Mouse (Mus musculus): Measurements from ENCODE around the gene Mrps26. TPM values are rescaled to one million over a fixed set of nuclear protein-coding genes. Genes with fewer than 3 reads are reported as not detected.
"Not testable (repeated sequence)": the region's sequence is repeated elsewhere in the genome, so short reads cannot be mapped to it uniquely, and the experiment has no call there.

Gene Mrps26
- total RNA-seq (2021) = 10 to 100 TPM; 72.2 to 73.0 TPM
- long read RNA-seq, experiment 1, full-length matches to known transcripts = 88 of 111 reads
- long read RNA-seq, experiment 1, partial matches to known transcripts = 3 of 111 reads
- long read RNA-seq, experiment 1, other reads (novel, unspliced or antisense) = 20 of 111 reads
- long read RNA-seq, experiment 2, full-length matches to known transcripts = 102 of 138 reads
- long read RNA-seq, experiment 2, partial matches to known transcripts = 1 of 138 reads
- long read RNA-seq, experiment 2, other reads (novel, unspliced or antisense) = 35 of 138 reads

DNA sequence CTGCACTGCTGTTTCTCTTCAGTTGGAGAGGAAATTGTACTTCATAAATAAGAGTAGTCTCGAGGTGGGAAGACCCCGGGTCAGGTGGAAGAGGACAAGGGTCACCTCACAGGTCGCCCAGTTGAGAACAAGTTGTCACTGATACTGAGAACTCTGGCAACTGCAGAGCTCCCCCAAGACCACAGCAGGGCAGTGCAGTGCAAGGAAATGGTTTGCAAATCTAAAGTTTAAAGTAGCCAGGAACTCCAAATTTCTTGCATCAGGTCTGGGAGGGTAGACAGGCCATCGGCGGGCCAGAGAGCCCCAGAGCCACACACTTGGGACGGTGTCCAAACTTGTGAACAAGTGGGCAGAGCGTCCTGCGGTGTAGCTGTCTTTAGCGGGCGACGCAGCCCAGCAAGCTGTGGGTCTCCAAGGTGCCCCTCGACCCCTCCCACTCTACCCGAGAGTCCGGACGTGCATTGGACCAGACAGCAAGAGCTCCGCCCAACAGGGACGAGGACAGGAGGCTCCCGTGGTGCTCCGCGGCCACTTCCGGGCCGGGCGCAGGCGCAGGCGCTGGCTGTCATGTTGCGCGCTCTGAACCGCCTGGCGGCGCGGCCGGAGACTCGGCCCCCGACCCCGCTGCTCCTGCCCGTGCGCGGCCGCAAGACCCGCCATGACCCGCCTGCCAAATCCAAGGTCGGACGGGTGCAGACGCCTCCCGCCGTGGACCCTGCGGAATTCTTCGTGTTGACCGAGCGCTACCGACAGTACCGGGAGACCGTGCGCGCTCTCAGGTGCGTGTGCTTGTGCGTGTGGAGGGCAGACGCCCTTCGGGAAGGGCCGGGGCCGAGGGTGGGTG is at the start of gene Mrps26:
Gene Mrps26, plus strand, starts transcription at position 531 of the 844 bp plus-strand sequence.
- DNase-seq (ENCODE audit: low spot score in 2 of 2) = peak; percentile 76 to 85

DNA sequence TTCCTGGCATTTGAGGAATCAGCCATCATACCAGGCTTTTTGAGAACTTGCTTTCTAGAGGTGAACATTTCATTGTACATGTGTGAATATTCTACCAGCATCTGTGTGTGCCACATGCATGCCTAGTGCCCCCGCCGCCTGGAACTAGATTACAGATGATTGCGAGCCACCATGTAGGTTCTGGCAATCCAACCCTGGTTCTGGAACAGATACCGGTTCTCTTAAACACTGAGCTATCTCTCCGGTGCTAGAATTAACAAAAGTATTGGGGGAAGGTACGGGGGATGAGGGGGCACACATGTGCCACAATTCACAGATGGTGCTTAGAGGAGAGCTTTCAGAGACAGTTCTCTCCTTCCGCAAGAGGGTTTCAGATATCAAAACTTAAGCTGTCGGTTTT is 49.6 kb upstream of the Mrps26 start:
- DNase-seq (ENCODE audit: low spot score in 2 of 2) = no peak

DNA sequence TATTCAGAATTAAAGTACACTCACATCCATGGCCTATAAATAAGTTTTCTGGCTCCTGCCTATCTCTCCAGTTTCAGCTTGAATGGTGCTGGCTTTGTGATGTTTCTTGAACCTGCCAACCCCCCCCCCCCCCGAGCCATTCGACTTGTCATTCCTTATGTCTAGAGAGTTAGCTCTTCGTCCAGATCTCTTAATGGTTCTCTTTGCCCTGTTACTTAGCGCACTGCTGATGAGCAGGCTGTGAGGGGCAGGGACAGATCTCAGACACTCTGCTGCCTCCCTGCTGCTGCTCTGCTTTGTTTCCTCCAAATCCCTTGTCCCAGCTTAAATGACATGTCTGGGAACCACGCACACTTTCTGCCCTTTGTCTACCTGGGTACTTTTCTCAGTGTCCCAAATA is 47.8 kb upstream of the Mrps26 start:
- DNase-seq (ENCODE audit: low spot score in 2 of 2) = no peak

DNA sequence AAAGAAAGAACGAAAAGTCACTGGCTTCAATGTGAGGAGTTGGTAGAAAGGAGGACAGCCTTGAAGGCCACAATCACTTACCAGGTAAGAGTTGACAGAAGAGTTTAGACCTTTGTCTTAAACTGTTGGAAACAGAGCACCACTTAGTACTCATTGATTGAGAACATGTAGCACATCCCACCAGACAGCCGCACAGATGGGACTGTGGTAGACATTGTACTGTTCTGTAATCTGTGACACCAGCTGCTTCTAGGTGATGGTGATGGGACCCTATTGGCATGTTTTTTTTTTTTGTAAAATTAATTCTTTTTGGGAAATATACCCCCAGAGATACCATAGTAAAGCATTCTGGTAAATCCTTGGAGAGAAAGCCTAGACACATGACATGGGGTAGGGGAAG is 41.6 kb upstream of the Mrps26 start:
- DNase-seq (ENCODE audit: low spot score in 2 of 2) = no peak

DNA sequence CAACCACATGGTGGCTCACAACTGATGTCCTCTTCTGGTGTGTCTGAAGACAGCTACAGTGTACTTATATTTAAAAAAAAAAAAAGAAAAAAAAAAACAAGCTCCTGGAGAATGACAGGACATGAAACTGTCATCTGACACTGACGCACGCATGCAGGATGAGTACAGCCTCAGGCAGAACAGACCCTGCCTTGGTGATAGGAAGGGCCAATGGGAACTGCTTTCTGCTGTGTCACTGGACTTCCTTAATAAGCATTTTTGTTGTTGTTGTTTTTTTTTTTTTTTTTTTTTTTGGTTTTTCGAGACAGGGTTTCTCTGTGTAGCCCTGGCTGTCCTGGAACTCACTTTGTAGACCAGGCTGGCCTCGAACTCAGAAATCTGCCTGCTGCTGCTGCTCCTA is 38.1 kb upstream of the Mrps26 start:
- not testable (repeated sequence) for DNase-seq (ENCODE audit: low spot score in 2 of 2)

DNA sequence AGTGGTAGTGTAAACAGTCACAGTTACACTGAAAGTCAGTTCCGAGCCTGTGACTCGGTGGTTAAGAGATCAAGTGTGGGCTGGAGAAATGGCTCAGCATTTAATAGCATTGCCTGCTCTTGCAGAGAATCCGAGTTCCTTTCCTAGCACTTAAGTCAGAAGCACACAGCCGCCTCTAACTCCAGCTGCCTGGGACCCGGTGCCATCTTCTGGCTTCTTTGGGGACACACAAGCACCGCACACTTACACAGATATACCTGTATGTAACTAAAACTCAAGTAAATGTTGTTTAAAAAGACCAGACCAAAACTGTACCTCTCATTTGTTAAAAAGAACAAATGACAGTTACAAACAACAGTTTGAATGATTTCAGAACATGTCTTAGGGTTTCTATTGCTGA is 35.1 kb upstream of the Mrps26 start:
- no peak for DNase-seq (ENCODE audit: low spot score in 2 of 2)

DNA sequence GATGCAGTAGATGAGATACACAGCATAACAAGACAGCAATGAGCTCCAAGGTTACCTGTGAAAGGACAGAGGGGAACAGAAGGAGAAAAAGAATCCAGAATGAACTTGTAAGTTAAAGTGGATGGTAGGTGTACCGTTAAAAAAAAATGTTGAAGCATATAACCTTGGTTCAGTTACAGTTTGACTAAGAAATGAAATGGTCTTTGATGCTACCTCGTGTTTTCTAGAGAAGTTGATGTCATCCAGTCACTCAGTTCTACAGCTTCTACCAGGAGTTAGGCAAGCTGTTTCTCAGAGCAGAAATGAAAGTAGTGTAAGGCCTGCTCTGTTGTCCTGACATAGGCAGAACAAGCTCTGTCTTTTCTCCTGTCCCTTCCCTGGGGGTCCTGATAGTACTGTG is 34.3 kb upstream of the Mrps26 start:
- DNase-seq (ENCODE audit: low spot score in 2 of 2) = no peak

DNA sequence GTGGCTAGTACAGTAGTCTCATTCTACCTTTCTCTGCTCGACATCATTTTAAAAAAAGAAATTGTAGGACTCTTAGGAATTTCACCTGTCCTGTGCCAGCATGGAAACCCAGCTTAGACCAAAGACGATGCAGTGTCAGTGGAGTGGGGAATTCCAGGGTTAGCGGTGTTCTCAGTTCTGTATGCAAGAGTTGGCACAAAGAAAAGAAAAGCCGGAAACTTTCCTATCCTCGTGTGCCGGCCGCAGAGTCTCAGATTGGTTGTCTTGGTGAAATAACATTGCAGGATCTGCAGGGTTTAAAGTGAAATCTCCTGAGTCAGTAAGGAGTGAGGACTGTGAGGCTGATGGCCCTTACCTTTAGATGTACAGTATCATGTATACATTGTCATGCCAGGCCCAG is 33.6 kb upstream of the Mrps26 start:
- no peak for DNase-seq (ENCODE audit: low spot score in 2 of 2)

DNA sequence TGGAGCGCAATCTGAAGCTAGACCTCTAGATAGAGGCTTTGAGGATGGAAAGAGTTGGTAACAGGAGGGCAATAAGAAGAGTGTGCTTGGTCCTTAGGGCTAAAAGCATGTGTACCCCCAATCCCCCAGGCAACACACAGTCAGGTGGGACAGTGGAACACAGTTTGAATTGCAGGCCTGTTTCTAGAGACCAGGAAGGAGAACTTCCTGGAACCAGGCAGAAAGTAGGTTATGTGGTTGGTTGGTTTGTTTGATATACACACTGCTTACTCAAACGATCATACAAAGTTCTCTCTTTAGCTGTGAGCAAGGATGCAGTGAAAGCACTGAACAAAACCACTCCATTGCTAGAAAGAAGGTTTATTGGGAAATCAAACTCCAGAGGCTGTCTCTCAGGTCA is 31.3 kb upstream of the Mrps26 start:
- no peak for DNase-seq (ENCODE audit: low spot score in 2 of 2)

DNA sequence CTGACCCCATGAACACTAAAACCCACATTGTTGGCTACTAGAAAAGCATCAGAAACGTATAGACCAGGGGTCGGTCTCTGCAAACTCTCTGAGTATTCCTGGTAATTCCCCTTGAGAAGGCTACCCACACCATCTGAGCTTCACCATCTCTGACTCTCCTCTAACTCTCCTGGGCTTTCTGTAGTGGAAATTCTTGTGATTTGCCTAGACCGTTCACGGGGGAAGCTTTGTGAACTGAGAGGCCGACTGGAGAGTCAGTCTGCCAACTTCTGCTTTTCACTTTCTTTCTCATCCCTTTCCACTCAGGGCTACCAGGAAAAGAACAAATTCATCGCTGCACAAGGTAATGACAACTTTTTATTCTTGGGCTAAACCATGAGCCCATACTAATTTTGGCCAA is 28.5 kb upstream of the Mrps26 start:
- DNase-seq (ENCODE audit: low spot score in 2 of 2) = no peak

DNA sequence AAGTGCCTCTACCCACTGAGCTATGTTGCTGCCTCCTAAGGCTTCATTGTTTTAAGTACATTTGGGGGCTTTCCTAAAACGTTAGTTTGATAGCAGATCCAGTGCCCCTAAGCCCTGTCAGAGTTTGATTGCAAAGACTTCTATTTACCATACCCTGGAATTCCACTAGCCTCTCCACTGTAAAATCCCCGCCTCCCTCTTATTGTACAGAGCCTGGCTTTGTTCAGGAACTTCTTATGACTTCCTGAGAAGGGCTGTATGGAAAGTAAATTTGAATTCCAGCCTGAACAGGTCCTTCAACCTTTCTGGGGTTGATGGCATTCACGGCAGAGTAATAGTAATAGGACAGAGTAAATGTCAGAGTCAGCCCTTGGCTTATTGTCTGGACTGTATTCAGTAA is 26.7 kb upstream of the Mrps26 start:
- DNase-seq (ENCODE audit: low spot score in 2 of 2) = no peak

DNA sequence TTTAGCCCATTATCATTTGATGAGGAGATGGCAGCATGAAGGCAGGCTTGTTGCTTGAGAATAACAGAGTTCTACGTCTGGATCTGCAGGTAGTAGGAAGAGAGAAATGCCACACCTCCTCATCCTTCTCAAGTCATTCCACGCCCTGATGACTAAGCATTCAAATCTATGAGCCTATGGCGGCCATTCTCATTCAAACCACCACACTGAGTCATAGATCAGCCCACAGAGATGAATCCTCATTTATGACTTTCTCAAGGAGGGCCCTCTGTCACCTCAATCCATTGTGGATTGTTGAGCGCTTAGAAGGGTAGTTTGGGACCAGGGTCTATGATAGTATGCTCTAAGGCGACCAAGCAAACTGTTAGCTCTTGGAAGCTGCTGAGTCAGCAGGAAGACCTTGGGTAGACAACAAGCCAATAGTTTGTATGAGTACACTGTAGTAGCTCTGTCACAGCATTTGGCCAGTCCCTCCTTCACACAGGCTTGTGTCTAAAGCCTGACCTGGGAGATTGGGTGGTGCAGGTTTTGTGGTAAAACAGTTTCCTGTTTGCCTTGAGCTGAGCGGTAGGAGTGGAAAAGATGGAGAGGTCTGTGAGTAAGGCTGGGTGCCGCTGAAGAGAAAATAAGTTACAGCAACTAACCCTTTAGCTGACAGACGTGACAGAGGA is 24.5 kb upstream of the Mrps26 start:
- no peak for DNase-seq (ENCODE audit: low spot score in 2 of 2)

DNA sequence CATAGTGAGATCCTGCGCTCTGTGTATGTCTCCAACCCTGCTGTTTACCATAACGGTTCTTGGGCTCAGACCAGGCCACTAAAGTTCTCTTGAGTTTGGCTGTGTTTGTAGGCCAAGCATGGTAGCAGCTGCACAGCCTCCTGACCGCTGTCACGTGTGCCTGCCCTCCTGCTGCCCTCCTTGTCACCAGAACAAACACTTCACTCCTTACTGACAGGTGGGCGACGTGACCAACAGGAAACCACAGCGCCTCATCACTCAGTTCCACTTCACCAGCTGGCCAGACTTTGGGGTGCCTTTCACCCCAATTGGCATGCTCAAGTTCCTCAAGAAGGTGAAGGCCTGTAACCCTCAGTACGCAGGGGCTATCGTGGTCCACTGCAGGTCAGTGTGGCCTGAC is 23.3 kb upstream of the Mrps26 start:
- no peak for DNase-seq (ENCODE audit: low spot score in 2 of 2)

DNA sequence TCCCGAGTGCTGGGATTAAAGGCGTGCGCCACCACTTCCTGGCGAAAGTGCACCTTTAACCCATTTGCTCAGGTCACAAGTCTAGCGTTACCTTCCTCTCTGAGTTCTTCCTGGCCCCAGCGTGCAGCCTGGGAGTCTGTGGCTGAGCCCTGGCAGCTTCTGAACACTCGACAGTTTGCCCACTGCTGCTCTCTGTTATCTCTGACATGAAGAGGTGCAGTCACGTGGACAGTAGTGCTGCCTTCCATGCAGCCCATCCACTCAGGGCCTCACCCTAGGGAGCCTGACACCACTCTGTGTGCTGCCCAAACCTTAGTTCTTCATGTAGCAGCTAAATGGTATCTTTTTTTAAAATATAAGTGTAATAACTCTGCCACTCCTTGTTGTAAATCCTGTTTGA is 16.6 kb upstream of the Mrps26 start:
- no peak for DNase-seq (ENCODE audit: low spot score in 2 of 2)

DNA sequence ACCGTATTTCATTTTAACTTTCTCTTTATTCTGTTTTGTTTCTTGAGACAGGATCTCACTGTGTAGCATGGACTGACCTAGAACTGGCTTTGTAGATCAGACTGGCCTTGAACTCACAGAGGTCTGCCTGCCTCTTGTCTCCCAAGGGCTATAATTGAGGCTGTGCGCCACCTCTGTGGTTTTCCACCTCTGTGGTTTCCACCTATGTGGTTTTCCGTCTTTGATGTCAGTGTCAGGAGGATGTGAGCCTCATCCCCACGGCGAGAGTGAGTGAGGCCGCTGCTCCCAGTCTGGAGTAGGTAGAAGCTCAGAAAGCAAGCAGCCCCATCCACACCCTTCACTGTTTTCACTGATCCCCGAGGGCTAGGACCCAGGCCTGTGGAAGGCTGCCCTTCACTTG is 8.7 kb upstream of the Mrps26 start:
- no peak for DNase-seq (ENCODE audit: low spot score in 2 of 2)

DNA sequence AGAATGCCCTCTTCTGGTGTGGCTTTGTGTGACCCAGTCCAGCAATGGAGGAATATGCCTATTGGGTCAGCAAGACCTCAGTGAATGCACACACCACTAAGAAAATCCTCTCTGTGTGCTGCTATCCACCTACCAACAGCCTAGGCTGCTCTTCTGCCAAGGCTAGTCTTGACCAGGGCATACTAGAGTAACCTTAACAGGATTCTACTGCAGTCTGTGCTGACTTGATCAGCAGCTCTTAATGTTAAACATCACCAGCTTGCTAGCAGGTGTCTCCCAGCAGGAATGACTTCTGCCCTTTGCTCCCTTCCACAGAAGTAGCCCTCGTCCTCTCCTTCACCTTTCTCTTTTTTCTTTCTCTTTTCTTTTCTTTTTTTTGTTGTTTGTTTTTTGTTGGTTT is 7.2 kb upstream of the Mrps26 start:
- DNase-seq (ENCODE audit: low spot score in 2 of 2) = no peak

DNA sequence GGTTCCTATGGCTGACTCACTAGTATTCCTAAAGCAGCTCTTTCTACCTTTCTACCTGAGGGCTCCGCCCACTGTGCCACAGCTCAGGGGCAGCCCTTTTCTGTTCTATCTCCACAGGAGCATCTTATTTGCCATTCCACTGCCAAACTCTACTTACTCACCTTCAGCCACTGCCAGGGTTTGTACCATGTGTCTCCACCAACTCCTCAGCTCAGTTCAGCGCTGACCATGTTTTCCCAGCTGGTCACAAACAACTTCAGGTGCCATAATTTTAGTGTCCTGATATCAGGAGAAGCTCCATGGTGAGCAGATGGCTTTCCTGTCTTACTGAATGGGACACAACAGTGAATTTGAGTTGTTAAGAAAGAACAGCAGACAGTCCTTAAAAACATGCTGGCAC is 6.1 kb upstream of the Mrps26 start:
- DNase-seq (ENCODE audit: low spot score in 2 of 2) = no peak

DNA sequence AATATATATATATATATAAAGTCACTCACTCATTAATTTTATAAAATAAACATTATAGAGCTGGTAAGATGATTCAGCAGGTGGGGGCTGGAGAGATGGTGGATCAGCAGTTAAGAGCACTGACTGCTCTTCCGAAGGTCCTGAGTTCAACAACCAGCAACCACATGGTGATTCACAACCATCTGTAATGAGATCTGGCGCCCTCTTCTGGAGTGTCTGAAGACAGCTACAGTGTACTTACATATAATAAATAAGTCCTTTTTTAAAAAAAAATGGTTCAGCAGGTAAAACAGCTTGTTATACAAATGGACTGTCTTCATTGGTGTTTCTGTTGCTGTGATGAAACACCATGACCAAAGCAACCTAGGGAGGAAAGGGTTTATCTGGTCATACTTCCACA is 5.5 kb upstream of the Mrps26 start:
- no peak for DNase-seq (ENCODE audit: low spot score in 2 of 2)

DNA sequence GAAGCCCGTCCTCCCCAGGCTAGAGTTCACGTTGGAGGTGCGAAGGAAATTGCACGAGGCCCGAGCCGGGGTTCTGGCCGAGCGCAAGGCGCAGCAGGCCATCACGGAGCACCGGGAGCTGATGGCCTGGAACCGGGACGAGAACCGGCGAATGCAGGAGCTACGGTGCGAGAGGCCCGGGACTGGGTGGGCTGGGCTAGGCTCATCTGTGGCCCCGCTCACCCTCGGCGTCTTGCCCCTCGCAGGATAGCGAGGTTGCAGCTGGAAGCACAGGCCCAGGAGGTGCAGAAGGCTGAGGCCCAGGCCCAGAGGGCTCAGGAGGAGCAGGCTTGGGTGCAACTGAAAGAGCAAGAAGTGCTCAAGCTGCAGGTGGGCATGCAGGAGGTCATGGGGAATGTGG is 521 bp downstream of the Mrps26 start:
- no peak for DNase-seq (ENCODE audit: low spot score in 2 of 2)

DNA sequence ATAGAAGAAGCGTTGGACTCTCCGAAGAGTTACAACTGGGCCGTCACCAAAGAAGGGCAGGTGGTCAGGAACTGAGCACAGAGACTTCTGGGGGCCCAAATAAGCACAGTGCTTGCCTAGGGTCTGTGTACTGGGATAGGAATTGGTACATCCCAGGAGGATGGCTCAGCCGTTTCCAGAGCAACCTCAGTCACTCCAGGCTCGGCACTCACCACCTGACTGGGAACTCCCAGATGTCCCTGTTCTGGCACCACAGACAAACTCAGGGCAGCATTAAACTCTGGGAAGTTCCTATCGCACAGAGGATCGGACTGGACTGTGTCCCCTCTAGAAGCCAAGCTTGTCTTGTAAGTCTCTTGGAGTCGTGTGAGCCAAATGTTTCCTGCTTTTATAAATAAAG is 1.4 kb downstream of the Mrps26 start:
- DNase-seq (ENCODE audit: low spot score in 2 of 2) = no peak

DNA sequence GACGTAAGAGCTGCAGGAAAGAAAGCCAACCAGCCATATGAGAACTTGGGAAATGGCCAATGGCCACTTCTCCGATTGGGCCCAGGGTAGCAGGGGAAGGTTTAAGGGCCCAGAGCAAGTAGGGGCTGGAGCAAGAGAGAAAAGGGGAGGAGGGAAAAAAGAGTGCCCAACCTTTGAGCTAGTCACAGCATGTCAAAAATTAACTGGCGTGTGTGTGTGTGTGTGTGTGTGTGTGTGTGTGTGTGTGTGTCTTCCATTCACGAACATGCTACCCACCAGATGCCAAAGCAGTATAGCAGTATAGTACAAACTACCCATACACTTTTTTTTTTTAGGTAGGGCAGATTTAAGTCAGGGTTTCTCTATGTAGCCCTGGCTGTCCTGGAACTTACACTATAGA is 5.4 kb downstream of the Mrps26 start:
- no peak for DNase-seq (ENCODE audit: low spot score in 2 of 2)

DNA sequence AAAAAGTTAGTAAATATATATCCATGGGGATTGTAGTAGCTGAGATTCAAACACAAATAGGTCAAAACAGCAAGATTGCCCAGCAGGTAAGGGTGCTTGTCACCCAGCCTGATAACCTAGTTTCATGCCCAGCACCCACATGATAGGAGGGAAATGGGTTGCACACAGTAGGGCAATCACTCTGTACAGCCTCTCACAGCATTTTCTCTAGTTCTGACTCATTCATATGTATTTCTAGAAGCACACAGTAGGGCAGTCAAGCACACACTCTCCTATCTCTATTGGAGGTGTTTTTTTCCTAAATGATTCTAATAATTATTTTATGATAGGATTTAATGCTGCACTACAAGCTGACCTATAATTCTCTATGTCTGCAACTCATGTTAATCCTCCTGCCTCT is 6.4 kb downstream of the Mrps26 start:
- no peak for DNase-seq (ENCODE audit: low spot score in 2 of 2)
